Mouse (Mus musculus): Measurements from ENCODE around the gene Snip1.

The Snip1 gene

DNA sequence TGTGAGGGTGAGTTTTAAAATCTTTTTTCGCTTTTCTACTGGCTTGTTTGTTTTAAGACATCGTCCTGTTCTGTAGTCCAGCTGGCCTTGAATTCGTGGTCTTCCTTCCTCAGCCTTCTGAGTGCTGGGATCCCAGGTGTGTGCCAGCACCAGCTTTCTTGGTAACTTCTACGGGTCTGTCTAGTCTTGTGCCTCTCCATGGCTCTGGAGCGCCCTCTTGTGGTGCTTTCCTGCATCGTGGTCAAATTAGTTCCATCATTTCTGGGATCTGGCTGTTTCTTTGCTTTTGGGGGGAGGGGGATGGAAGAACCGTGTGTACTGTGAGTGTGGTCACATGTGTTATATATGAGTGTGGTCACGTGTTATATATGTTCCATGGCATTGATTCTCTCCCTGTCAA lies 33.0 kb downstream of the Snip1 start:
- DNase-seq (ENCODE audit: extremely low spot score, low spot score): peak; percentile 92

- no peak for DNase-seq (ENCODE audit: extremely low spot score, low spot score)
These were observed 34.9 kb downstream of the Snip1 start for GRCm38 (mm10) chr4:125101334-125101733.

- DNase-seq (ENCODE audit: extremely low spot score, low spot score): no peak
These were observed 38.9 kb downstream of the Snip1 start for GRCm38 (mm10) chr4:125105354-125105753.

GRCm38 (mm10) chr4:125114638-125115037 lies 48.2 kb downstream of the Snip1 start:
- peak; percentile 76 for DNase-seq (ENCODE audit: extremely low spot score, low spot score)

DNA sequence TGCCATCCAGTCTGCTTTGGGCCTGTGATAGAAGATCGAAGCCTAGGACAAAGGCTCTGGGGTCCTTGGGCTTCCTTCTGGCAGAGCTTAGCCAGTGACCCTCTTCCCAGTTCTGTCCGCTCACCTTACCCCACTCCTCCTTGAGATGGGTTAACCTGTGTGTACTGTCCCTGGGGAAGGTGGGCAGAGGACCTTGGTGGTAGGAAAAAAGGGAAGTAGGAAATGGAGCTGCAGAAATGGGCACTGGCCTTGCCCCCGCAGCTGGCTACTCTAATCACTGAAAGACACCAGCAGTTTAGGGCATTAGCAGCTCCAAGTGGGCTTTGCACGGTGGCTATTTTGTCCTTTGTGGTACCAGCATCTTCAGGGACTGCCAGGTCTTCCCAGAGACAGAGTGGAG lies 48.6 kb downstream of the Snip1 start:
- DNase-seq (ENCODE audit: extremely low spot score, low spot score): no peak

DNA sequence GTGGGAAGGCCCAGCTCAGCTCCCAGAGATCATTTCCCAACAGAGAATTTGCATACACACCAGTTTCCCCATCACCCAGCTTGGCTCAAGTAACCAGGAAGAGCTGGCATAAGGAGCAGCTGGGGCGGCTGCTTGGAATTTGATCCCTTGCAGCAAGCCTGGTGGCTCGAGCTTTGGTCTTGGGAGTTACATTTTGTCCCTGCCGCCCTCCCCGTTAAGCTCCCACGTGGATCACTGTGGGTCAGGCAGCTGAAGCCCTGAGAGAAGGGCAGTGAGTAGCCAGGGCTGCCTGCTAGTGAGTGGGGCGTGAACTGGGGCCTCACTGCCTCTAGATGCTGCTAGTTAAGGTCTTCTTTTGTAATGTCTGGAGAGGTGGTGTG lies 49.2 kb downstream of the Snip1 start:
- DNase-seq (ENCODE audit: extremely low spot score, low spot score): no peak

DNA sequence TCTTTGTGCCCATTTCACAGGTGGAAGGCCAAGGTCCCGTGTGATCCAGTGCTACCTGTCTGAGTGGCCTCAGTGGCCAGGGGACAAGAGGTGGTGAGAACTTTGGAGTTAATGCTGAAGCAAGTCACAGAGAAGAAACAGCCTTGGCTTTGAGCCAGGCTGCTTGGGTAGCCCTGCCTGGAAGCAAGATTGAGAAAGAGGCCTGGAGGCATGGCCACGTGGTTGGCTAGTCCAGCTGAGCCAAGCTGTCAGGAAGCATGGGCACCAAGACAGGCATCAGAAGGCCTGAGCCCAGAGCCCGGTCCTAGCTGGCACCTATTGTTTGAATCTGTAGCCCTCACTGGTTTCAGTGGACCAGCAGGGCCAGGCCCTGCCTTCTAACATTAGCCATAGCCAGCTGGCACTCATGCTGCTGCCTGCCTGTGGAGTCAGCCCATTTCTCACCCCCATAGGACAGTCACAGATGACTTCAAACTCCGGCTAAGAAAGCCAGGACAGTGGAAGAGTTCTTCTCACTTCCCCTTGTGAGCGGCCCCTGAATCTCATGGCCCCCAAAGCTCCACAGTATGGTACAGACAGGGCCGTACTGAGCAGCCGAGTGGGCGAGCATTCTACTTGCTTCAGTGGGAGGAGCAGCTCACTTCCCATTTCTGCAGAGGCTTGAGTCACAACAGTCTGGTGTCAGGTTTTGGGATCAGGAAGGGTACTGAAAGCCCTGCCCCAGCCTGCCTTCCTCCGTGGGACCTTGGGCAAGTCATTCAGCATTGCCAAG lies 49.8 kb downstream of the Snip1 start:
- DNase-seq (ENCODE audit: extremely low spot score, low spot score): no peak

DNA sequence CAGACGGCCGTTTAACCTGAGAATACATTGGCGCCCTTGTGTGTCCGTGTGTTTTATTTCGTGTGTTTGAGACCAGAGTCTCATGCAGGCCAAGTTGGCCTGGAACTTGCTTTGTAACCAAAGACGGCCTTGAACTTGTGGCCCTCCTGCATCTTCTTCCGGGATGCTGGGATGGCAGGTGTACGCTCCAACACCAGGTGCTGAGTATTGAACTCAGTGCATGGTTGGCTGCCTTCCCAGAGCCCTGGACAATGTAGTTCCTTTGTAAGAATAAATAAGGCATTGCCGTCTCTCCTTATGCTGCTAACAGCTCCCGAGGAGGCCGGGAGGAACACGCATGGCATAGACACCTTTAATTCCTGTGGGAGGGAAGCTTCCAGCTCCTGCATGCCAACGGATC lies 50.5 kb downstream of the Snip1 start:
- no peak for DNase-seq (ENCODE audit: extremely low spot score, low spot score)

GRCm38 (mm10) chr4:125117902-125118320 lies 51.4 kb downstream of the Snip1 start:
- no peak for DNase-seq (ENCODE audit: extremely low spot score, low spot score)

- DNase-seq (ENCODE audit: extremely low spot score, low spot score): peak; percentile 39
These were observed 52.6 kb downstream of the Snip1 start for GRCm38 (mm10) chr4:125119070-125119469.

- no peak for DNase-seq (ENCODE audit: extremely low spot score, low spot score)
These were observed 53.2 kb downstream of the Snip1 start for GRCm38 (mm10) chr4:125119721-125120120.

- peak; percentile 35 for DNase-seq (ENCODE audit: extremely low spot score, low spot score)
These were observed 56.2 kb downstream of the Snip1 start for GRCm38 (mm10) chr4:125122431-125123278.

GRCm38 (mm10) chr4:125123279-125123671 lies 56.8 kb downstream of the Snip1 start:
- DNase-seq (ENCODE audit: extremely low spot score, low spot score): no peak
